Mouse (Mus musculus): ENCODE data around the gene Gopc.

- TF ChIP-seq CTCF (conservative IDR thresholded peaks at IDR 0.05; ENCODE audit: low read length) (no peak), NANOG (IDR thresholded peaks at IDR 0.05; ENCODE audit: borderline replicate concordance, low read length) (no peak), POU5F1 (IDR thresholded peaks at IDR 0.05; ENCODE audit: borderline replicate concordance, low read length) (no peak)
These were observed 25.6 kb upstream of the Gopc start for GRCm38 (mm10) chr10:52407526-52407925.
